Mouse (Mus musculus) cortical plate, adult 2 months (tissue): ENCODE data around the gene Phldb3.

Source experiments
- CTCF ChIP-seq: fragments of 200-500 bp; IDR thresholded peaks from 2 replicates; pipeline ENCODE4 v1.5.1; 2011; ENCODE audit warnings: mild to moderate bottlenecking, control low read depth, low read length; ENCODE audit not compliant: insufficient read depth; ENCODE audit errors: extremely low read depth
- POLR2A ChIP-seq: fragments of 200-500 bp; IDR thresholded peaks from 2 replicates; pipeline ENCODE4 v1.6.1; 2011; ENCODE audit warnings: mild to moderate bottlenecking, low read length, control low read depth; ENCODE audit not compliant: insufficient read depth; ENCODE audit errors: extremely low read depth

DNA sequence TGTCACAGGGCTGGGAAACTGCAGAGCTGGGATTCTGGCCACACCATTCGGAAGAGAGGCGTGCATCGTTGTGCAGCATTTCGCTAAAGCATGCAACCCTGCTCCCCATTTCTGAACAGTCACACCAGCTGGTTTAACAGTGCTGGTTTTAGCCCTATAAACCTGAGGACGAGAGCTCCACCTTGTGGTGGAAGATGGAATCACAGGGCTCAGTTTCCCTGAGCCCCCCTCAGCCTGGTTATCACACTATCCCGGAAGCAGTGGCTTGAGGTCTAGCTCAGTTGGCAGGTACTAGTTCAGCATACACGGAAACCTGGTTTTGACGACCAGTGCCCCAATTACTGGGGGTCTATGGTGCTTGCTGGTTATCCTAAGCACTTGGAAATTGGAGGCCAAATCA lies 52.0 kb downstream of the Phldb3 start:
- TF ChIP-seq POLR2A (no peak), CTCF (peak; percentile 94)
